Mouse (Mus musculus) heart, postnatal 14 days (tissue): ENCODE results near the gene Klk12. TPM values are rescaled to one million over a fixed set of nuclear protein-coding genes. Genes with fewer than 3 reads are reported as not detected.

ENCODE experiments used
- DNase-seq, 2 experiments: peaks; one replicate each; pipeline ENCODE4 v3.0.0; 2021 to 2022
- intact Hi-C: fragments of 180-260 bp; cut with DNase I; formaldehyde crosslinking; loops from one replicate; pipeline ENCODE4 v1.15.1; 2025
- total RNA-seq, 2 experiments: library from RNA; stranded (reverse); gene quantifications; 2 replicates each; pipeline ENCODE4 v1.2.3; 2021

The Klk12 gene
- total RNA-seq, 2 experiments from 2014 or later: not detected

DNA sequence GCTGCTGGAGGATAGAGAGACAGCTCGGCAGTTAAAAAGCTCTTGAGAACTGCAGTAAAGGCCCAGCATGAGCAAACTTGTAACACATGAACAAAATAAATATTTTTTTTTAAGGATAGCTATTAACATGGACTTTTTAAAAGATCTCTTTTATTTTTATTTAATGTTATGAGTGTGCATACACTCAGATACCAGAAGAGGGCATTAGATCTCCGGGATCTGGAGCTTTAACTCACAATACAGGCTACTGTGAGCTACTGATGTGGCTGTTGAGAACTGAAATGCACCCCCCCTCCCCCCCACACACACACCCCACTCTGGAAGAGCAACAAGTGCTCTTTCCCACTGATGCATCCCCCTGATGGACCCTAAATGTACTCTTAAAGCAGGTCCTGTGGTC, 20.6 kb downstream of the Klk12 start:
- intact Hi-C loops: loop anchor here (5.0 kb wide), 1 partner anchor 103 kb away; no protein-coding TSS in a partner anchor
- DNase-seq: no peak

DNA sequence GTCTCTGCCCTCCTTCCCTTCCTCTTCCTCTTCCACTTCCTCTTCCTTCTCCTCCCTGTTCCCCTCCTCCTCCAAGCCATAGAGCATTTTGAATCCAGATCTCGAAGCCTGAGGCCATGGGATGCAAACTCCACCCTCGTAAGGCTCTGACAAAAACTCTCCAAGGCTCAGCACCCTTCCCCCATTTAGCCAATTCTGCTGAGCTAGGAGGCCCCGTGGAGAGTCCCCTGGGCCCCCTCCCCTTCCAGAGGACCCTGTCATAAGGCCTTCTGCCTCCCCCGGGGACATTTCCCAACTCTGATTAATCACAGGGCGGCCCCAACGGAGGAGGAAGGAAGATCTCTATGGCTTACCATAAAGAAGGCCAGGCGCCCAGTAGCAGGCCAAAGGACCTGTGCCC, 22.9 kb downstream of the Klk12 start, which contains the start of gene Klk9:
Klk9 (plus strand) TSS at position 301 of the 400 bp plus-strand sequence.
- DNase-seq: no peak
- intact Hi-C loops: no loop called here

DNA sequence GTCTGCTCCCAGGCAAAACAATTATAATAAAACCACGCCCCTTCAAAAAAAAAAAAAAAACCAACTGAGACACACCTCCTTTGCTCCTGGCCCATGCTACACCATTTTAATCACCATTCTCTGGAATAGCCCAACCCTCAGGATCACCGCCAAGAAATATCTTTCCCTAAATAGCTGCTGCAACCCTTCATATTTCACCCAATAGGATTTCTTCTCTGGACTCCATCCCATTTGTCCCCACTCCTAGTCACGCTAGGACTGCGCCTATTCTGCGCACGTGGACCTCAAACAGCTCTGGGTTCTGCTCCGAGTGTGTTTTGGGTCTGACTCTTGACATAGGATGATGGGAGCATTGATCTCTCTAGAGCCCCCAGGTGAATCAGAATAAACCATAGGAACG, 27.7 kb downstream of the Klk12 start:
- no peak for DNase-seq
- intact Hi-C loops: no loop called here

DNA sequence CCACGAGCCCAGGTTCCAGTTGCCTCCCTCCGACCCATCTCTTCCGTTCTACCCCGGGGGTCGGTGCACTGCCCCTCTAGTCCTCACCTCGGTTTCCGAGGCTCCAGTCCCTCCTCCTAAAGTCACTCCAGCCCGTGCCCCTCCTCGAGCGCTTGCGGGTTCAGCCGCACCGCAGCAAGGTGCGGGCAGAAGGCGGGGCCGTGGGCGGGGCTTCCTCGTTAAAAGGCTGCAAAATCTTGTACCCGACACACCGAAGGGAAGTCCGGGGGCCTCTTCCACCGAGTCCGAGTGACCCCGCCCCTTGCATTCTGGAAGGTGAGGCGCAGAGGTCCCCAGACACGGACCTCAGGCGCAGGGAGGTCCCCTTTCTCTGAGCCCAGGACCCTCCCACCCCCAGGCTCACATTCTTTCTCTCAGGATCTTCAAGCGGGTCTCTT, 28.7 kb downstream of the Klk12 start, which contains the start of gene Klk8:
Klk8 (plus strand) TSS at position 245 of the 437 bp plus-strand sequence.
- intact Hi-C loops: no loop called here

DNA sequence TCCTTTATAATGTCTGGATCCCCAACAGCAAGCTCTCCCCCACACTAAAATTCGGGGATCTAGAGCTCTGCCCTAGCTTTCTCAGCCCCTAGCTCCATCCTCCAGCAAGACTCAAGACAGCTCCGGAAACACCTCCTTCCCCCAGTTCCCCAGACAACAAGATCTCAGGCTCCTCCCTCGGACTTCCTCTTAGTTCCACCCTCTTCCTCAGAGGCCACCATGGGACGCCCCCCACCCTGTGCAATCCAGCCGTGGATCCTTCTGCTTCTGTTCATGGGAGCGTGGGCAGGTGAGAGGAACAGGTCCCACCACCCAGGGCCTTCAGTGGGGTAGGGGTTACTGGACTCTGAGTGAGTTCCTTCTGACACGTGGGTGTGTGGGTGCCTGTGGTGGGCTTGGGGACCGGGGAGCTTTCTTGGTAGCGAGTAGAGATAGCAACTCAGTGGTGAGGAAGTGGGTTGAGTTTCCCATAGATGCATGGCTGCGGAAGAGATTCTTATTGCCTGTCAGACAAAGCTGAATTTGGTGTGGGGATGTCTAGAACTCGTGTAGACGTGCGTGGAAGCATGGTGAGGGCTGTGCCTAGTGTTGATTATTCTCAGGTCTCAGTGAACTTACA, 29.3 kb downstream of the Klk12 start:
- DNase-seq: no peak
- intact Hi-C loops: no loop called here

More for the DNA sequence above, 28.7 kb downstream of the Klk12 start, which contains the start of gene Klk8:
- peak in 1 of 2 experiments; percentile 35 for DNase-seq

DNA sequence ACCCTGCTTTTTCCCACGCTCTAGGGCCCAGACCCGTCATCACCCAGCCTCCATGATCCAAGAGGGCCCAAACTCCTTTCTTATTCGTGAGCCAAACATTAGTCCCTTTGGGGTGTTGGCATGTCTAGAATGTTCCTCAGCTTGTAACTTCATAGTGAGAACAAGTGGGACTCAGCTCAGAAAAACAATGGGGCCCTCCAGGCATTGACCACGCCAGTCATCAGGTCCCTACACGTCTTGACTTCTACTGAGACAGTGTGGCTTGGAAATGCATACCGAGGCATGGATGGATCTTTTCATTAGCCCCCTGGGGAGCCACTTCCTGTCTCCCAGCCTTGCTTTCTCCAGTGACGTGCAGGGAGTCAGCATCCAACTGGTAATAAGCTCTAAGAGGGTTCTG, 31.2 kb downstream of the Klk12 start:
- no peak for DNase-seq
- intact Hi-C loops: no loop called here

DNA sequence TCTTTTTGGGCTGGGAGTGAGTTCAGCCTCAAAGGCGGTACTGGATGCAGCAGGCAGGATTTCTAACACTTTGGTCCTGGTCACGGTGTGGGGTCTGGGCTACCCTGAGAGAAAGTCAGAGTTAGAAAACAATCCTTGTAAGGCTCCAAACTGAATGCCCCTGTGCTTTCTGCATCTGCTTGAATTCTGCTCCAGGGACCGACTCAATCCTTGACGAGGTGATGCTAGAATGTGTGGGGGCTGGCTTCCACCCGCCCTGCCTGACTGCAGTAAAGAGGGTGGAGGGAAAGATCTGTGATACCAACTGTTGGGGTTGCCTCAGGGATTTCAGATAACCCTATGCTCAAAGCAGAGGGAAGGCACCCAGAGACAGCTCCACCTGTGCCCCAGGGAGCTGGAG, 42.3 kb downstream of the Klk12 start, which contains the start of gene Klk7:
Klk7 (plus strand) TSS at position 301 of the 400 bp plus-strand sequence.
- DNase-seq: no peak
- intact Hi-C loops: no loop called here

DNA sequence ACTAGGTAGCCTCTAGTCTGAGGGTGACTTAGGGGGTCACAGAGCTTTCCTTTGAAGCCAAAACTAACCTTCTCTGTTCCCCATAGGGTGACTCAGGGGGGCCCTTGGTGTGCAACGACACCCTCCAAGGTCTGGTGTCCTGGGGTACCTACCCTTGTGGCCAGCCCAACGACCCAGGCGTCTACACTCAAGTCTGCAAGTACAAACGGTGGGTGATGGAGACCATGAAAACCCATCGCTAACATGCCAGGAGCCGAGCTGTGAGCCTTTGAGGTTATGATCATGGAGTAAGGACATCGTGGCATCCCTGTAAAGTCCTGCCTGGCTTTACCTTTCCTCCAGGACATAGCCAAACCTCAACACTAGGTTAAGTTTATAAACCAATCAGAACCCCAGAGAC, 46.5 kb downstream of the Klk12 start:
- no peak for DNase-seq
- intact Hi-C loops: no loop called here

DNA sequence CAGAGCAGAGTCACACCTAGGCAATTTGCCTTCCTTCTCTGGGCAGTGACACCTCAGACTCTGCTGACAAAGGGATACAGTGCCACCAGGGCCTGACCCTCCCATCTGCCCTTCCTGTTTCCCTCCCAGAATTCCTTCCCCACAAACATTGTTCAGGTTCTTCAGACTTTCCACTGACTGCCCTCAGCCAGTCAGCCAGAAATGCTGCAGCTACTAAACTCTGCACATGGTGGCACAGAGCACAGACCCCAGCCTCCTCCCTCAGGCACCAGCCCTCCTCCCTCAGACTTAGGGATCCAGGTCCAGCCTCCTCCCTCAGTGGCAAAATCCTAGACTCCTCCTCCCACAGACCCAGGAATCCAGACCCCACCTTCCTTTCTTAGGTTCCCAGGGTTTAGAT, 48.0 kb downstream of the Klk12 start:
- DNase-seq: no peak
- intact Hi-C loops: no loop called here

DNA sequence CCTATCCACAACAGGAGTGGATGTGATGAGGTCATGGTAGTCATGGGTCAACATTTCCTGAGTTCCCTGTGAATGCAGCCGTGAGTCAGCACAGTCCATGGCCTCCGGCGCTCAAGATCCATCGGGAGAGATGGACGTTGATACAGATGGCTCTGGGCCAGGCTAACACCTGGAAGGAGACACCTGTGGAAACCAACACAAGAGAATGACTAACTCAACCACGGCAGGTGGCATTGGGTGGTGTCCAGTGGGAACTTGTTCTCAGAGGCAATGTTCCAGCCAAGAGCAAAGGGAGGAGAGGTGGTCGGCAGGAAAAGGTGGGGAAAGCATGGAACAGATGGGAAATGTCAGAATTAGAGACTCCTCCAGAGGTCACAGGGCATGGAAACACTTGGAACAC, 52.9 kb downstream of the Klk12 start:
- intact Hi-C loops: no loop called here
- no peak for DNase-seq

Other genes starting within 250 kb of the Klk12 start
- 1 to 10 TPM; 3.7 to 4.1 TPM for gene Cd33, start 224.5 kb upstream of the Klk12 start, total RNA-seq
- under 1 TPM; 0.98 to 1.00 TPM for gene Zfp658, start 206.6 kb upstream of the Klk12 start, total RNA-seq
- 1 to 10 TPM; 5.8 to 7.3 TPM for gene Zfp719, start 189.3 kb upstream of the Klk12 start, total RNA-seq
- gene Zfp819, start 161.7 kb upstream of the Klk12 start, total RNA-seq: not detected
- not detected for gene Ceacam18, start 134.2 kb upstream of the Klk12 start, total RNA-seq
- gene Siglece, start 108.7 kb upstream of the Klk12 start, total RNA-seq: 1 to 10 TPM; 1.2 TPM
- 1 to 10 TPM; 3.9 to 4.0 TPM for gene Ctu1, start 96.9 kb upstream of the Klk12 start, total RNA-seq
- gene Klk14, start 78.5 kb upstream of the Klk12 start, total RNA-seq: not detected
- gene Klk13, start 56.3 kb upstream of the Klk12 start, total RNA-seq: not detected
- under 1 TPM in 1 of 2 experiments, not detected in 1; 0.17 TPM for gene Klk11, start 5.7 kb downstream of the Klk12 start, total RNA-seq
- under 1 TPM; 0.22 to 0.33 TPM for gene Klk10, start 12.1 kb downstream of the Klk12 start, total RNA-seq
- not detected for gene Klk9, start 23.0 kb downstream of the Klk12 start, total RNA-seq
- gene Klk8, start 28.7 kb downstream of the Klk12 start, total RNA-seq: 10 to 100 TPM; 10.6 to 14.2 TPM
- gene Klk7, start 42.4 kb downstream of the Klk12 start, total RNA-seq: under 1 TPM; 0.19 to 0.20 TPM
- gene Klk6, start 55.6 kb downstream of the Klk12 start, total RNA-seq: not detected
- not detected for gene Klk5, start 73.1 kb downstream of the Klk12 start, total RNA-seq
- not detected for gene Klk4, start 112.3 kb downstream of the Klk12 start, total RNA-seq
- not detected for gene Klk15, start 164.8 kb downstream of the Klk12 start, total RNA-seq
- not detected for gene Klk1b8, start 181.8 kb downstream of the Klk12 start, total RNA-seq
- not detected for gene Klk1b1, start 197.9 kb downstream of the Klk12 start, total RNA-seq
- not detected for gene Klk1b9, start 207.2 kb downstream of the Klk12 start, total RNA-seq
- not detected for gene Klk1b11, start 227.0 kb downstream of the Klk12 start, total RNA-seq
- gene Klk1b26, start 243.3 kb downstream of the Klk12 start, total RNA-seq: not detected